Mouse (Mus musculus): Measurements from ENCODE around the gene Prkcb. TPM values are rescaled to one million over a fixed set of nuclear protein-coding genes. Genes with fewer than 3 reads are reported as not detected.

The Prkcb gene
- total RNA-seq, 4 experiments from 2014 or later: 15.1 to 28.3 (median 21.8) TPM

- DNase-seq: peak; percentile 32
Measured at GRCm38 (mm10) chr7:122470370-122471280, 182.1 kb downstream of the Prkcb start.

- no peak for DNase-seq
Measured at GRCm38 (mm10) chr7:122472223-122472622, 183.7 kb downstream of the Prkcb start.

GRCm38 (mm10) chr7:122475038-122475437 lies 186.5 kb downstream of the Prkcb start:
- no peak for DNase-seq

GRCm38 (mm10) chr7:122476697-122477096 lies 188.1 kb downstream of the Prkcb start:
- DNase-seq: no peak

GRCm38 (mm10) chr7:122477118-122477517 lies 188.6 kb downstream of the Prkcb start:
- DNase-seq: no peak

- DNase-seq: no peak
Measured at GRCm38 (mm10) chr7:122477566-122478564, 189.3 kb downstream of the Prkcb start.

GRCm38 (mm10) chr7:122483949-122484348 lies 195.4 kb downstream of the Prkcb start:
- no peak for DNase-seq

- no peak for DNase-seq
Measured at GRCm38 (mm10) chr7:122487929-122488571, 199.5 kb downstream of the Prkcb start.

- DNase-seq: no peak
Measured at GRCm38 (mm10) chr7:122492041-122492440, 203.5 kb downstream of the Prkcb start.

GRCm38 (mm10) chr7:122492936-122493335 lies 204.4 kb downstream of the Prkcb start:
- DNase-seq: no peak

- no peak for DNase-seq
Measured at GRCm38 (mm10) chr7:122494088-122494487, 205.5 kb downstream of the Prkcb start.

GRCm38 (mm10) chr7:122497516-122497915 lies 209.0 kb downstream of the Prkcb start:
- DNase-seq: peak; percentile 36

- peak; percentile 5 for DNase-seq
Measured at GRCm38 (mm10) chr7:122498461-122498860, 209.9 kb downstream of the Prkcb start.

- no peak for DNase-seq
Measured at GRCm38 (mm10) chr7:122499743-122500597, 211.4 kb downstream of the Prkcb start.

GRCm38 (mm10) chr7:122506467-122506866 lies 217.9 kb downstream of the Prkcb start:
- no peak for DNase-seq

- DNase-seq: no peak
Measured at GRCm38 (mm10) chr7:122509903-122510302, 221.4 kb downstream of the Prkcb start.

- DNase-seq: no peak
Measured at GRCm38 (mm10) chr7:122512430-122512966, 223.9 kb downstream of the Prkcb start.

GRCm38 (mm10) chr7:122520850-122521638 lies 232.5 kb downstream of the Prkcb start:
- DNase-seq: no peak

- no peak for DNase-seq
Measured at GRCm38 (mm10) chr7:122528201-122528600, 239.7 kb downstream of the Prkcb start.

GRCm38 (mm10) chr7:122528646-122529045 lies 240.1 kb downstream of the Prkcb start:
- no peak for DNase-seq
